Mouse (Mus musculus) ES-E14 (cell line): ENCODE results near the gene Kcmf1.

Source experiments
- CHD2 ChIP-seq: IDR thresholded peaks from 2 replicates; pipeline ENCODE4 v1.6.1; 2014; ENCODE audit warnings: mild to moderate bottlenecking, low read depth, low read length, inconsistent platforms
- HCFC1 ChIP-seq: IDR thresholded peaks from 2 replicates; pipeline ENCODE4 v1.6.1; 2012; ENCODE audit warnings: low read length, inconsistent platforms, borderline replicate concordance; ENCODE audit not compliant: insufficient read depth
- MAFK ChIP-seq: IDR thresholded peaks from 2 replicates; pipeline ENCODE4 v1.6.1; 2014; ENCODE audit warnings: mild to moderate bottlenecking, low read depth, low read length, inconsistent platforms; ENCODE audit not compliant: insufficient read depth
- ZC3H11A ChIP-seq: IDR thresholded peaks from 2 replicates; pipeline ENCODE4 v1.6.1; 2012; ENCODE audit warnings: low read depth, mild to moderate bottlenecking, inconsistent platforms, low read length, borderline replicate concordance
- ZNF384 ChIP-seq: IDR thresholded peaks from 2 replicates; pipeline ENCODE4 v1.6.1; 2012; ENCODE audit warnings: low read depth, low read length, inconsistent platforms

DNA sequence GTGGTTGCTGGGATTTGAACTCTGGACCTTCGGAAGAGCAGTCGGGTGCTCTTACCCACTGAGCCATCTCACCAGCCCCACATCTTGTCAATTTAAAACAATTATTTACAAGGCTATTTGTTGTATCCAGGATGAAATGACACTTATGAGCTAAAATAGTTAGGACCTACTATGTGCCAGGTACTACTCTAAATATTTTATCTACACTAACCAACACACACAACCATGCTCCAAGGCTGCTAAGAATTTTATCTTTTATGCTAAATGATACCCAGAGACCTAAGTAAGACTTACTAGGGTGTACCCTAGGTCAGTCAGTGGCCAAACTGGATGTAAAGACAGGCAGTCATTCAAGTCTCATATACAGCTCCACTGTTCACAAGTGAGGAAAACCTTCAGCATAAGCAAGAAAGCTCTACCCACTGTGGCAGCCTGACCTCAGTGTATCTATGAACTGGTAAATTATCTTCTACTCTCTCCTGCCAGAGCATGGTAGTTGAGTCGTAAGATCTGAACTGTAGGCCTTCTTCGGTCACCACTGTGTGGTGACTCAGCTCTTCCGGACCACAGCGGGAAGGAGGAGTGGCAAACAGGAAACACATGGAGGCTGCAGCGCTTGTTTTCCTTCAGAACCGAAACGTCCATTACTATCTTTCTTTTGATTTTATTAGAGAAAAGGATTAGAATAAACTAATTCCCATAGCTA, 18.7 kb downstream of the Kcmf1 start:
- TF ChIP-seq CHD2 (no peak), HCFC1 (no peak), ZC3H11A (no peak), MAFK (no peak), ZNF384 (no peak)
